Mouse (Mus musculus): ENCODE results near the gene A930009A15Rik. TPM values are rescaled to one million over a fixed set of nuclear protein-coding genes. Genes with fewer than 3 reads are reported as not detected.
A peak's percentile ranks its signal among the peaks of the same experiment; 100 is the strongest.

Gene A930009A15Rik
- polyA plus RNA-seq, 1 experiment from 2014 or later = not detected

- H3K4me1 ChIP-seq (replicated peaks) = no peaks in the 10 kb centered on the region
- no peaks in the 10 kb centered on the region for H3K9me3 ChIP-seq (replicated peaks)
- 74% methylated on average over 7 of the region's 7 CpGs for WGBS
- H3K27me3 ChIP-seq = no peaks in the 10 kb centered on the region
- H3K4me2 ChIP-seq = 0 out of 2 replicates have a peak overlapping the region, but pooled peaks have one; percentile 30
- no peak overlapping the region for H3K4me3 ChIP-seq
- no peaks in the 10 kb centered on the region for H3K36me3 ChIP-seq
- H3K27ac ChIP-seq = no peak overlapping the region
- no peak for ATAC-seq (replicated peaks; ENCODE audit: insufficient number of reproducible peaks, insufficient read depth, low FRiP score, low read depth)
- no peak overlapping the region for H3K9ac ChIP-seq
These were observed 53.7 kb downstream of the A930009A15Rik start for GRCm38 (mm10) chr10:115623481-115623880.

GRCm38 (mm10) chr10:115623956-115624671, 54.3 kb downstream of the A930009A15Rik start:
- Histone ChIP-seq H3K9me3 (replicated peaks) (no peaks in the 10 kb centered on the region), H3K4me2 (0 out of 2 replicates have a peak overlapping the region, but pooled peaks have one; percentile 30), H3K27ac (no peak overlapping the region), H3K4me3 (no peak overlapping the region), H3K9ac (no peak overlapping the region), H3K4me1 (replicated peaks) (no peaks in the 10 kb centered on the region), H3K27me3 (no peaks in the 10 kb centered on the region), H3K36me3 (no peaks in the 10 kb centered on the region)
- 59% methylated on average over 15 of the region's 15 CpGs for WGBS
- ATAC-seq (replicated peaks; ENCODE audit: insufficient number of reproducible peaks, insufficient read depth, low FRiP score, low read depth) = no peak

GRCm38 (mm10) chr10:115624957-115625356, 55.2 kb downstream of the A930009A15Rik start:
- Histone ChIP-seq H3K9me3 (replicated peaks) (no peaks in the 10 kb centered on the region), H3K27me3 (no peaks in the 10 kb centered on the region), H3K4me2 (no peak overlapping the region), H3K36me3 (no peaks in the 10 kb centered on the region), H3K4me1 (replicated peaks) (no peaks in the 10 kb centered on the region), H3K27ac (no peak overlapping the region), H3K4me3 (no peak overlapping the region), H3K9ac (no peak overlapping the region)
- 81% methylated on average over 2 of the region's 2 CpGs for WGBS
- no peak for ATAC-seq (replicated peaks; ENCODE audit: insufficient number of reproducible peaks, insufficient read depth, low FRiP score, low read depth)

GRCm38 (mm10) chr10:115626678-115627077, 56.9 kb downstream of the A930009A15Rik start:
- Histone ChIP-seq H3K4me1 (replicated peaks) (no peaks in the 10 kb centered on the region), H3K9ac (no peak overlapping the region), H3K9me3 (replicated peaks) (no peaks in the 10 kb centered on the region), H3K4me2 (no peak overlapping the region), H3K4me3 (no peak overlapping the region), H3K27ac (no peak overlapping the region), H3K27me3 (no peaks in the 10 kb centered on the region), H3K36me3 (no peaks in the 10 kb centered on the region)
- 81% methylated on average over 6 of the region's 6 CpGs for WGBS
- no peak for ATAC-seq (replicated peaks; ENCODE audit: insufficient number of reproducible peaks, insufficient read depth, low FRiP score, low read depth)

Other genes with a start within 250 kb of the A930009A15Rik start
- gene Tmem19, start 207.5 kb upstream of the A930009A15Rik start, polyA plus RNA-seq (2015; fragmentation: Nextera tagmentation; extraction: Ambion mirVana) = 18.0 and 20.9 TPM in 2 replicates
- 13.7 and 14.6 TPM in 2 replicates for gene Thap2, start 185.5 kb upstream of the A930009A15Rik start, polyA plus RNA-seq (2015; fragmentation: Nextera tagmentation; extraction: Ambion mirVana)
- 10.2 and 13.9 TPM in 2 replicates for gene Zfc3h1, start 185.0 kb upstream of the A930009A15Rik start, polyA plus RNA-seq (2015; fragmentation: Nextera tagmentation; extraction: Ambion mirVana)
- gene Lgr5, start 17.8 kb downstream of the A930009A15Rik start, polyA plus RNA-seq (2015; fragmentation: Nextera tagmentation; extraction: Ambion mirVana) = 0.31 and 1.1 TPM in 2 replicates
- gene Tspan8, start 246.8 kb downstream of the A930009A15Rik start, polyA plus RNA-seq (2015; fragmentation: Nextera tagmentation; extraction: Ambion mirVana) = 4.3 and 6.5 TPM in 2 replicates

Measured in heart, embryonic 15.5 days (tissue).